Mouse (Mus musculus): ENCODE data around the gene Gpalpp1. TPM values are rescaled to one million over a fixed set of nuclear protein-coding genes. Genes with fewer than 3 reads are reported as not detected.

Gene Gpalpp1
- polyA plus RNA-seq, 1 experiment from 2014 or later: 11.9 TPM

GRCm38 (mm10) chr14:76059441-76059840 is 51.1 kb downstream of the Gpalpp1 start:
- no peak for ATAC-seq (replicated peaks; ENCODE audit: low FRiP score, low TSS enrichment, low read depth)
- H3K4me1 ChIP-seq (replicated peaks; ENCODE audit: control insufficient read depth, insufficient read depth, low read length): no peaks in the 10 kb centered on the region
- no peak overlapping the region for H3K27ac ChIP-seq (ENCODE audit: low read depth)
- no peaks in the 10 kb centered on the region for H3K36me3 ChIP-seq (ENCODE audit: control insufficient read depth, insufficient read depth, low read length)
- no peak overlapping the region for H3K9ac ChIP-seq (ENCODE audit: low read length)
- DNase-seq (ENCODE audit: low spot score): no peak
- 70% methylated on average over 5 of the region's 5 CpGs for WGBS
- H3K4me3 ChIP-seq (ENCODE audit: low read depth, low read length): no peak overlapping the region
- no peak overlapping the region for H3K4me2 ChIP-seq (ENCODE audit: low read length)
- no peaks in the 10 kb centered on the region for H3K27me3 ChIP-seq (replicated peaks; ENCODE audit: control insufficient read depth, insufficient read depth, low read length)
- no peaks in the 10 kb centered on the region for H3K9me3 ChIP-seq (ENCODE audit: control insufficient read depth, low read length)

GRCm38 (mm10) chr14:76053726-76054125 is 56.8 kb downstream of the Gpalpp1 start:
- Histone ChIP-seq H3K4me3 (ENCODE audit: low read depth, low read length) (no peak overlapping the region), H3K27ac (ENCODE audit: low read depth) (no peak overlapping the region), H3K9ac (ENCODE audit: low read length) (no peak overlapping the region), H3K9me3 (ENCODE audit: control insufficient read depth, low read length) (no peaks in the 10 kb centered on the region), H3K4me2 (ENCODE audit: low read length) (no peak overlapping the region), H3K27me3 (replicated peaks; ENCODE audit: control insufficient read depth, insufficient read depth, low read length) (no peaks in the 10 kb centered on the region), H3K36me3 (ENCODE audit: control insufficient read depth, insufficient read depth, low read length) (no peaks in the 10 kb centered on the region), H3K4me1 (replicated peaks; ENCODE audit: control insufficient read depth, insufficient read depth, low read length) (no peaks in the 10 kb centered on the region)
- no peak for DNase-seq (ENCODE audit: low spot score)
- ATAC-seq (replicated peaks; ENCODE audit: low FRiP score, low TSS enrichment, low read depth): no peak
- whole genome bisulfite sequencing: 79% methylated on average over 11 of the region's 11 CpGs

- H3K36me3 ChIP-seq (ENCODE audit: control insufficient read depth, insufficient read depth, low read length): no peaks in the 10 kb centered on the region
- no peak overlapping the region for H3K4me2 ChIP-seq (ENCODE audit: low read length)
- no peaks in the 10 kb centered on the region for H3K9me3 ChIP-seq (ENCODE audit: control insufficient read depth, low read length)
- H3K4me3 ChIP-seq (ENCODE audit: low read depth, low read length): no peak overlapping the region
- ATAC-seq (replicated peaks; ENCODE audit: low FRiP score, low TSS enrichment, low read depth): no peak
- no peak for DNase-seq (ENCODE audit: low spot score)
- no peaks in the 10 kb centered on the region for H3K4me1 ChIP-seq (replicated peaks; ENCODE audit: control insufficient read depth, insufficient read depth, low read length)
- no peak overlapping the region for H3K9ac ChIP-seq (ENCODE audit: low read length)
- no peaks in the 10 kb centered on the region for H3K27me3 ChIP-seq (replicated peaks; ENCODE audit: control insufficient read depth, insufficient read depth, low read length)
- 83% methylated on average over 7 of the region's 7 CpGs for WGBS
- H3K27ac ChIP-seq (ENCODE audit: low read depth): no peak overlapping the region
These were observed 58.6 kb downstream of the Gpalpp1 start for GRCm38 (mm10) chr14:76051966-76052365.

- 63% methylated on average over 1 of the region's 1 CpGs for WGBS
- Histone ChIP-seq H3K4me1 (replicated peaks; ENCODE audit: control insufficient read depth, insufficient read depth, low read length) (no peaks in the 10 kb centered on the region), H3K4me3 (ENCODE audit: low read depth, low read length) (no peak overlapping the region)
These were observed 64.8 kb downstream of the Gpalpp1 start for GRCm38 (mm10) chr14:76045767-76046166.

GRCm38 (mm10) chr14:76044164-76044557 is 66.4 kb downstream of the Gpalpp1 start:
- no peak overlapping the region for H3K27ac ChIP-seq (ENCODE audit: low read depth)
- H3K27me3 ChIP-seq (replicated peaks; ENCODE audit: control insufficient read depth, insufficient read depth, low read length): no peaks in the 10 kb centered on the region
- no peaks in the 10 kb centered on the region for H3K36me3 ChIP-seq (ENCODE audit: control insufficient read depth, insufficient read depth, low read length)
- H3K4me2 ChIP-seq (ENCODE audit: low read length): no peak overlapping the region
- no peak for ATAC-seq (replicated peaks; ENCODE audit: low FRiP score, low TSS enrichment, low read depth)
- no peaks in the 10 kb centered on the region for H3K4me1 ChIP-seq (replicated peaks; ENCODE audit: control insufficient read depth, insufficient read depth, low read length)
- DNase-seq (ENCODE audit: low spot score): no peak
- no peak overlapping the region for H3K4me3 ChIP-seq (ENCODE audit: low read depth, low read length)
- H3K9ac ChIP-seq (ENCODE audit: low read length): no peak overlapping the region
- WGBS: 76% methylated on average over 3 of the region's 3 CpGs
- no peaks in the 10 kb centered on the region for H3K9me3 ChIP-seq (ENCODE audit: control insufficient read depth, low read length)

More at GRCm38 (mm10) chr14:76045767-76046166, 64.8 kb downstream of the Gpalpp1 start:
- H3K9ac ChIP-seq (ENCODE audit: low read length): no peak overlapping the region
- no peaks in the 10 kb centered on the region for H3K36me3 ChIP-seq (ENCODE audit: control insufficient read depth, insufficient read depth, low read length)
- no peak overlapping the region for H3K27ac ChIP-seq (ENCODE audit: low read depth)
- no peaks in the 10 kb centered on the region for H3K9me3 ChIP-seq (ENCODE audit: control insufficient read depth, low read length)
- DNase-seq (ENCODE audit: low spot score) (no peak), ATAC-seq (replicated peaks; ENCODE audit: low FRiP score, low TSS enrichment, low read depth) (no peak)
- no peak overlapping the region for H3K4me2 ChIP-seq (ENCODE audit: low read length)
- no peaks in the 10 kb centered on the region for H3K27me3 ChIP-seq (replicated peaks; ENCODE audit: control insufficient read depth, insufficient read depth, low read length)

- no peaks in the 10 kb centered on the region for H3K4me1 ChIP-seq (replicated peaks; ENCODE audit: control insufficient read depth, insufficient read depth, low read length)
- WGBS: 79% methylated on average over 14 of the region's 14 CpGs
- H3K27me3 ChIP-seq (replicated peaks; ENCODE audit: control insufficient read depth, insufficient read depth, low read length): no peaks in the 10 kb centered on the region
- no peak overlapping the region for H3K27ac ChIP-seq (ENCODE audit: low read depth)
- no peak overlapping the region for H3K4me3 ChIP-seq (ENCODE audit: low read depth, low read length)
- no peak overlapping the region for H3K4me2 ChIP-seq (ENCODE audit: low read length)
- DNase-seq (ENCODE audit: low spot score) (no peak), ATAC-seq (replicated peaks; ENCODE audit: low FRiP score, low TSS enrichment, low read depth) (no peak)
- no peaks in the 10 kb centered on the region for H3K9me3 ChIP-seq (ENCODE audit: control insufficient read depth, low read length)
- no peak overlapping the region for H3K9ac ChIP-seq (ENCODE audit: low read length)
- H3K36me3 ChIP-seq (ENCODE audit: control insufficient read depth, insufficient read depth, low read length): no peaks in the 10 kb centered on the region
These were observed 67.1 kb downstream of the Gpalpp1 start for GRCm38 (mm10) chr14:76043251-76044163.

Other genes starting within 250 kb of the Gpalpp1 start
- 1.1 and 1.5 TPM in 2 replicates for gene Kctd4, start 155.8 kb downstream of the Gpalpp1 start, polyA plus RNA-seq (2014; fragmentation: Nextera tagmentation; extraction: Ambion mirVana)
- gene Gtf2f2, start 99.9 kb downstream of the Gpalpp1 start, polyA plus RNA-seq (2014; fragmentation: Nextera tagmentation; extraction: Ambion mirVana): 40.1 and 40.2 TPM in 2 replicates
- gene Nufip1, start 131 bp upstream of the Gpalpp1 start, polyA plus RNA-seq (2014; fragmentation: Nextera tagmentation; extraction: Ambion mirVana): 16.3 and 17.8 TPM in 2 replicates